Mouse (Mus musculus) frontal cortex, adult (tissue): ENCODE results near the gene Cox20.

ENCODE experiments used
- ATAC-seq: cut with Nextera tagmentation; 2 replicates; pipeline ENCODE4 v1.9.2; 2017; ENCODE audit warnings: mild to moderate bottlenecking, moderate library complexity, mixed read lengths; ENCODE audit not compliant: low TSS enrichment

Gene Cox20

GRCm38 (mm10) chr1:178351643-178352042, 32.7 kb downstream of the Cox20 start:
- 0 out of 2 replicates have a peak, but pooled peaks have one; percentile 38 for ATAC-seq

- ATAC-seq = no peak
Measured at GRCm38 (mm10) chr1:178354576-178354975, 35.6 kb downstream of the Cox20 start.

DNA sequence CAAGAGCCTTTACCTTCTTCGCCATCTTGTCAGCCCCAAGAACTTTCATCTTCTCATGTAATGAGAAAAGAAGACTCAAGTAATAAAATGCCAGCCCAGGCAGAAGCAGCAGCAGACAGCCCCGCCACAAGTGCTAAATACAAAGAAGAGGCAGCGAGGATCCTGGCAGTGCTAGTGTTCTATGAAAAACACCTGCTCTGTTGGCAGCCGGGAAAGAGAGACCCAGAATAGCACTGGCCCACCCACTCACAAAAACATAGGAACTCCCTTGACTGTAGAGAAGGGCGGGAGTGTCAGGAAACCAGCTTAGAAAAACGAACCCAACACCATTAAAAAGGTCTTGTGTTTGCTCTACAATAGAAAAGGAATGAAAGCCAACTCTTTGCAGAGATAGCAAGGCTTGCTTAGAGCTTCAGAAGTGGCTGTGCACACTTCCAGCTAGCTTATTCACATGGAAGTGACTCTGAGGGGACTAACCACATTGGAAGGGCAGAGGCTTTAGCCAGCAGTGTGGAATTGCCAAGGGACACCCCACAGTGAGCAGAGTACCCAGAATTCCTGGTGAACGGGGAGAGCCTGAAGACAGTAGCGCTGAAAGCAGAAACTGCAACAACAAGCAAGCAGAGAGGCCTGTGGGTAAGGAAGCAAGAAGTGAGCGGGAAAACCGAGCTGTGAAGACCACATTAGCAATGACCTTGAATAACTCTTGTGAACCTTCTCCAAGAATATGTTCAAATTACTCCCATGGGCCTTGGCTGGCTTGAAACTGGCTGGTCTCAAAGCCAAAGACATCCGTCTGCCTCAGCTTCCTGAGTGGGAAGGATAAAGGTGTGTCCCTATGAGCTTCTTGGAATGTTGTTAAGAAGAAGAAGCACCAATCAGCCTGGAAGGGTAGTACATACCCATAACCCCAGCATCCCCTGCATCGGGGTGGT, 39.1 kb downstream of the Cox20 start:
- ATAC-seq = peak; percentile 90

DNA sequence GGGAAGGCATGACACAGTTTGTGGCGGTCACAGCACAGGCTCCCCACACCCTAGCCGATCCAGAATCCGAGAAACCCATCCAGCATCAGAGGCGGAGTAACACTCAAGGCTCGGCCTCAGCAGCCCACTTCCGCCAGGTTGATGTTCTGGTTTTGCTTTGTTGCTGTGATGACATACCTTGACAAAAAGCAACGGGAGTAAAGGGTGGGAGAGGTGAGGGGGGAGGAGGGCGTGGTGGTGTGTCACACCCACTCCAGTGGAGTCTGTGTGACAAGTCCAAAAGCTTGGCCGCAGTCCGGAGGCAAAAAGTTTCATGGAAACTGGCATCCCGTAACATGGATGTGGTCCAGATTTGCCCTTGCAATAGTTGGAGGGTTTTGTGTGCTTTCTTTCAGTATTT, 41.3 kb downstream of the Cox20 start:
- ATAC-seq = no peak

DNA sequence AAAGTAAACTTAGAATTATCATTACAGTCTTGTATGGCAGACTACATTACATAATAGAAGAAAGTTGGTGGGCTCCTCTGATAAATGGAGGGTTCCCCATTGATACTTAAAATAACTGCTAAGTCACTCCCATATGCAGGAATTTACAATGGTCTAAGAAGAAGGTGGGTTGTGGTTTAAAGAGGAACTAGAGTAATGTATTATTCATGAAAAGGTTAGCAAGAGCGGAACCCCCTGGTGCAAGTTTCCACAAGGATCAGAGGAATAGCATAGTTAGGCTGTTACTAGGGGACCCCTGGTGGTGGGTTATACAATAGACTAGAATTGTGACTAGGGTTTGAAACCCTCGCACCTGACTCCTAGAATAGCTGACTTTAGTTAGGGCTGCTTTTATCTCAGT, 41.8 kb downstream of the Cox20 start:
- ATAC-seq = no peak

GRCm38 (mm10) chr1:178365171-178365570, 46.2 kb downstream of the Cox20 start:
- ATAC-seq = no peak

DNA sequence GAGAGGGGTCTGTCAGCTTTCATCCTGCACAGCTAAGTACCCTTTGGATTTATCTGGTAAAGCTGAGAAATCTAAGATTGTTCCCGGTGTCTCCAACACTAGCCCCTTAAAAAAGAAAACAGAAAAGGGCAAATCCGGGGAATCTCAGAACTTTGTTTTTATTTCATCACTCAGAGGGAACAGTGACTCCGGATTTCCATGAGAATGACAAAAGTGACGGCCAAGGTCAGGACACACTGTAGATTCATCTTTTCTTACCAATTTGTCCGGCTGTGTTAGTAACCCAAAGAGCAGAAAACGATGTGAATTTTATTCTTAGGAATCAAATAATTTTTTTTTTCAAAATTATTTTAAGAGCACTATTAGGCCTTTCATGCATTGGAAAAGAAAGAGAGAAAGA, 49.2 kb downstream of the Cox20 start:
- no peak for ATAC-seq

DNA sequence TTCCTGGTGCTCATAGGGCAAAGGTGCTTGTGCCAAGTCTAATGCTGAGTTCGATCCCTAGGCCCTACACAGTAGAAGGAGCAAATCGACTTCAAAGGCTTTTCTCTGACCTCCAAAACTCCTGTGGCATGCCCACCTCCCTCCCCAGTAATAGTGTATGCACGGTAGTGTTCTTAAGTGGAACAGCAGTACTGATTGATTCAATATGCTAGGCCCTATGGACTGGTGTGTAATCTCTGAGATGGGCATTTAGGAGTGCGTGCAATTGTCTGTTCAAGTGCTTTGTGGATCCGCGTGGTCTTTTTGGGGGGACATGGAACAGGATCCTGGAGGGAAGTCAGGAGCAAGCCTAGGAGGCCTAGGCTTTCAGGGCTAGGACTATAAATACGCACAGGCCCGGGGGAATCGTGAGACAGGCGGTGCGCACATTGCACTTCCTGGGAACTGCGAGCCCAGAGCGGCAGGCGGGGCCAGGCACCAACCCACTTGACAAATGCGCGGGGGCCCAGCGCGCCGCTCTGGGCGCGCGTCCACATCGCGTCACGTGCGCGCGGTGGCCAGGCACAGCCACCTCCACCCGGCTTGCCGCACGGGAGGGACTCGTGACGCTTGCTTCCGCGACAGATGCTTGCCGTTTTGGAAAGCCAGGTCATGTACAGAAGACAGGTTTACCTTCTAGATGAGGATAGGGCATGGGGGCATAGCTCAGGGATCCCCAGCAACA, 49.8 kb downstream of the Cox20 start:
- peak; percentile 95 for ATAC-seq

- ATAC-seq = peak; percentile 32
Measured at GRCm38 (mm10) chr1:178369272-178369651, 50.3 kb downstream of the Cox20 start.
